Mouse (Mus musculus) right cerebral cortex, adult 2 months (tissue): ENCODE results near the gene Scand1.
A peak's percentile ranks its signal among the peaks of the same experiment; 100 is the strongest.

Source experiments
- DNase-seq, 2 experiments: peaks; one replicate each; pipeline ENCODE4 v3.0.0; 2021 to 2022; ENCODE audit warnings: low spot score in 2 of 2

Scand1 gene

GRCm38 (mm10) chr2:156312297-156312897 lies at the start of gene Scand1, which contains the start of gene Cnbd2:
Scand1 (minus strand) TSS chr2:156312704.
Cnbd2 (plus strand) TSS chr2:156312299.
- peak; percentile 87 to 88 for DNase-seq

DNA sequence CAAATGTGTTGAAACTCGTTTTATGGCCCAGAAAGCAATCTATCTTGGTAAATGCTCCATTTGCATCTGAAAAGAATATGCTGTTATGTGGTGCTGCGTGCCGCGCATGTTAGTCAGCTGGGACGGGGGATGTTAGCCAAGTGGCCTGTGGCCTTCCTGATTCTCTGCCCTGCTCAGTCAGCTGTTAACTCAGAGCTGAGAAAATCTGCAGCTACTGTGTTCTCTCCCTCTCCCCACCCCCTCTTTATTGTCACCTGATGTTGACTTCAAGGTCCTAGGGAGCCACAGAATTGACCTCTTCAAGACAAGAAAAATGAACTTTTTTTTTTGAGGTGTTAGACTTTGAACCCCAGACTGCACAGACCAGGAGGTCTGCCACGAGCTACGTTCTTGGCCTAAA lies 43.5 kb upstream of the Scand1 start:
- DNase-seq = peak; percentile 22 to 51

GRCm38 (mm10) chr2:156353265-156353692 lies 40.8 kb upstream of the Scand1 start:
- DNase-seq = peak in 1 of 2 experiments; percentile 10

DNA sequence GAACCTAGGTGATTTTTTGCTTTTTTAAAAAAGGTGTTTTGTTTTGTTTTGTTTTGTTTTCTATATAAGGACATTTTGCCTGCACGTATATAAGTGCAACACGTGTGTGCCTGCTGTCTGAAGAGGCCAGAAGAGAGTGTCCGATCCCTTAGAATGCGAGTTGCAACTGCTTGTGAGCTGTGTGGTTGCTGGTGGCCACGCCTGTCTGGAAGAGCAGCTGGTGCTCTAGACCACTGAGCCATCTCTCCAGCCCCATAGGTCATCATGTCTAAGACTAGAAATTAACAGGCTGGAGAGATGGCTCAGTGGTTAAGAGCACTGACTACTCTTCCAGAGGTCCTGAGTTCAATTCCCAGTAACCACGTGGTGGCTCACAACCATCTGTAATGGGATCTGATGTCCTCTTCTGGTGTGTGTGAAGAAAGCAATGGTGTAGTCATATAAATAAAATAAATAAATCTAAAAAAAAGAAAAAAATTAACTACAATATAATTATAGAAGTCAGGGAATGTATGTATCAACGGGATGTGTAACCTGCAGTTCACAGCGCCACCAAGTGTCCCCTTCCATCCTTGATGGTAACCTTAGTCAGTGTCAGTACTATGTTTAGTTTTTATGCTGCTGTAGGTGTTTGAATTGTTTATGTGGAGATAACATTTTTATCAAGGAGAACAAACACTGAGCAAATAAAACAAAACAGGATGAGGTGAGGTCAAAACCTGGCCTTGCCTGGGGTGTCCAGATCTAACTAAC lies 40.1 kb upstream of the Scand1 start:
- DNase-seq = no peak

GRCm38 (mm10) chr2:156351243-156351642 lies 38.7 kb upstream of the Scand1 start:
- no peak for DNase-seq

DNA sequence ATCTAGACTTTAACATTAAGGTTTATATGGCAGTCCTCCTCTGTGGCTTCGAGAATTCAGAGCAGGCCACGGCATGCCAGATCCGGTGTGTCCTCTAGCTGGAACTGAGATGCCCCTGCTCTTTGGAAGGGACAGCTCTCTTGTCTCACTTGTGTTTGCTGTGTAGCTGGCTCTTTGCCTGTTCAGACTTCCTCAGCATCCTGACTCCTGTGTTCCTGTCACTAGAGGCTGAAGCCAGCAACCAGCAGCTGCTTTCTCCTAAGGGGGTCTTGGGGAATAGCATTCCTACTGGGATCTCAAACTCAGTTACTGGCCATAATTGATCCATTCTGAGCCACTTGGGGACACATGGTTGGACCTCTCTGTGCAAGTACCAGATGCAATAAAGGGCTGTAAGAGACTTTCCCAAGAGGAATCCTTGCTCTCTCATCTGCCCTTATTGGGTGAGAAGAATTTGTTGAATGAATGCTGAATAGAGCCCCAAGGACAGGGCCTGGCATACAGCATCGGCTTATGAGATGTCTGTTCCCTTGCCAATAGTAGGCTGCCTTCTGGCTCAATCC lies 36.9 kb upstream of the Scand1 start:
- DNase-seq = no peak

GRCm38 (mm10) chr2:156348812-156349211 lies 36.3 kb upstream of the Scand1 start:
- no peak for DNase-seq

DNA sequence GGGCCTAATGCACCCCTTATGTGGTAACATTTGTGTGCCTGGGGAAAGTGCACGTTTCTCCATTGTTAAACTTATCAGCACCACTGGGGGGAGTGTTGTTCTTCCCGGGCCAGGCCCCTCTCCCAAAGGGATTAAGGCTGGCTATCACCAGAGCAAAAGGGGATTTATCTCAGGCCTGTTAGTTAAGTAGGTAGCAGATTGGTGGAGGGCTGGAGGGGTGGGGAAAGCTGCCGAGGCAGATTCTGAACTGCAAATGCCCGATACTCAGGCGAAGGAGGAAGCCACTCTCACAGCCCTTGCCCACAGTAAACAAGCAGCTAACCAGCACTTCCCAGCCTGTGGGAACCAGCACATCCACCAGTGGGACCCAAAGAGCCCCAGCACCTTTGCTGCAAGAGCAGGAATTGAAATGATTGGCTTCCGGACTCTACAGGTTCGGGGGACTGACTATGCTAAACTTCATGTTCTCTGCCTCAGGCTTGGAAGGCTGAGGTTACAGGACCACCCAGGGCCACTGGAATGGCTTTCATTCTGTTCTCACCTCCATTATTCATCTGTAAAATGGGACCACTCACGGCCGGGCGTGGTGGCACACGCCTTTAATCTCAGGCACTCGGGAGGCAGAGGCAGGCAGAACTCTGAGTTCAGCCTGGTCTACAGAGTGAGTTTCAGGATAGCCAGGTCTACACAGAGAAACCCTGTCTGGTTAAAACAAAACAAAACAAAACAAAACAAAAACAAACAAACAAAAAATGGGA lies 32.5 kb upstream of the Scand1 start:
- DNase-seq = peak; percentile 31

- DNase-seq = no peak
Observed at GRCm38 (mm10) chr2:156340078-156340477, 27.6 kb upstream of the Scand1 start.

DNA sequence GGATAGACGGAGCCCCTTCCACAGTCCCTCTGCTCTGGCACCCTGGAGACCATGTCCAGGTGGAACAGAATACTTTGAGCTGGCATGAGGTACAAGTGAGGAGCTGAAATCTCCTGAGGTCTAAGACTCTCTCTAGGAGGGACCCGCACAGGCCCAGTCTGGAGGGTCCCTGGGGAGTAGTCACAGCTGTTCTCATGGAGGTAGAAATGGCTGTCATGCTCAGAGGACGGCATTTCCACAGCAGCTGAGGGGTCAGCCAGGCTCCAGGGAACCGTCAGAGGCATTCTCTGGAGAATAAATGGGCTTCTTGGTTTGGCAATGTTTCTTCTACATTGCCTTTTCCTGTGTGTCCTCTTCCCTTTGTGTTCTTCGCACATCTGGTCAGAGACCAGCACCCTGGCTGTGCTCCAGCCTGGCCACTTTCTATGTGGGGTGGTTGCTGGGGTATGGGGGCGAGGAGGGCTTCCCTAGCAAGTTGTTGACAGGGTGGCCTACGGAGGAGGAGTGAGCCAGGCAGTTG lies 19.0 kb upstream of the Scand1 start:
- DNase-seq = no peak

- DNase-seq = no peak
Observed at GRCm38 (mm10) chr2:156330681-156331080, 18.2 kb upstream of the Scand1 start.

- no peak for DNase-seq
Observed at GRCm38 (mm10) chr2:156324681-156325080, 12.2 kb upstream of the Scand1 start.

- DNase-seq = peak; percentile 42 to 63
Observed at GRCm38 (mm10) chr2:156324116-156324588, 11.6 kb upstream of the Scand1 start.

DNA sequence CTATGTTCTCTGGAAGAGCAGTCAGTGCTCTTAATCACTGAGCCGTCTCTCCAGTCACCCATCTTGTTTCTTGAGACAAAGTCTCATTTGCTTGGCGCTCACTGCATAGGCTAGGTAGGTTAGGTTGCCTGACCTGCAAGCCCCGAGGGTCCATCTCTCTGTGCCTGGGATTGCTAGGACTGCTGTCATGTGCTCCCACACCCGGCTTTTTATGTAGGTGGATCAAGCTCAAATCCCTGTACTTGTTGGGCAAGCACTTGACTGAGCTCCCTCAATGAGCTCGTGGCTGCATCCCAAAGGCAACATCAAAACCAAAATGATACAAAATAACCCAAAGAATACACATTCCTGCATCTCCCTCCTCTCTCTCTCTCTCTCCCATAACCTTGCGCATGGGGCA lies 9.0 kb upstream of the Scand1 start:
- no peak for DNase-seq

GRCm38 (mm10) chr2:156318491-156318890 lies 6.0 kb upstream of the Scand1 start:
- no peak for DNase-seq

DNA sequence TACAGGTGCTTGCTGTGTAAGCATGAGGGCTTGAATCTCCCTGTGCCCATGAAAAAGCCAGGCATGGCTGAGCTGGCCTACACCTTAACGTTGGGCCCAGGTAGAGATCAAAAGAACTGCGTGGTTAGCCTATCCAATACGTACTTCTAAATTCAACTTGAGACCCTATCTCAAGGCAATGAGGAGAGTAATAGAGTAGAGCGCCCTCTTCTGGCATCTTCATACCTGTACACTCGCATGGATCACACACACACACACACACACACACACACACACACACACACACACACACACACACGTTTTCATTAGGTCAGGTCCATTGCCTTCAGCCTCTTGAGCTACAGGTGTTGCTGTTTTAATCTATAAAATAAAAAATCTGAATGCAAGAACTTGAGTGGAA lies 2.3 kb upstream of the Scand1 start:
- no peak for DNase-seq

DNA sequence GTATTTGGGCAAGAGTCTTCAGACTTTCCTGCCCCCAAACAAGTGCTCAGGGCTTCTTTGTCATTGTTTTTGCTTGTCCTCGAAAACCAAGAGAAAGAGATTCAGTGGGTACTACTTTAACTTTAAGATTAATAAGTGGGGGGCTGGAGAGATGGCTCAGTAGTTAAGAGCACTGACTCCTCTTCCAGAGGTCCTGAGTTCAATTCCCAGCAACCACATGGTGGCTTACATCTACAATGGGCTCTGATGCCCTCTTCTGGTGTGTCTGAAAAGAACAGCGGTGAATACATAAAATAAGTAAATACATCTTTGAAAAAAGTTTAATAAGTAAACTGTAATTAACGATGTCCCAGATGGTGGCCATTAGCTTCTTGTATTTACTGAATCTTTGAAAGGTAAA lies 649 bp upstream of the Scand1 start:
- no peak for DNase-seq

- DNase-seq = peak; percentile 44 to 60
Observed at GRCm38 (mm10) chr2:156311841-156312291, 638 bp downstream of the Scand1 start.

DNA sequence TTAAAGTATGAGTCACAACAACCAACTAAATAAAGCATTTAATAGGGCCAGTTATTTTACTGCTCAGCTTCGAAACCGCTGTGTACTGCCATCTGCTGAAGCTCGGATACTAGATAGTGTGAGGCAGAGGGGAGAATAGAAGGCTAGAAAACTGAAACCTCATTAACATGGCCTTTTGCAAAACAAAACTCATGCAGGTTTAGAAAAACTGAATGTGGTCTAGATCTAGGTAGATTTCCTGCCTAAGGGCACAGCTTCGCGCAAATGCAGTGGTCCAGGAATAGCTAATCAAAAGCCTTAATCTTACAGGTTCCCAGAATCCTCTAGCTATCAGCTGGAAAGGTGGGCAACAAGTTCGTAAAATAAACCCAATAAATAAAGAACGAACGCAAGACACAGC lies 1.1 kb downstream of the Scand1 start:
- DNase-seq = no peak

DNA sequence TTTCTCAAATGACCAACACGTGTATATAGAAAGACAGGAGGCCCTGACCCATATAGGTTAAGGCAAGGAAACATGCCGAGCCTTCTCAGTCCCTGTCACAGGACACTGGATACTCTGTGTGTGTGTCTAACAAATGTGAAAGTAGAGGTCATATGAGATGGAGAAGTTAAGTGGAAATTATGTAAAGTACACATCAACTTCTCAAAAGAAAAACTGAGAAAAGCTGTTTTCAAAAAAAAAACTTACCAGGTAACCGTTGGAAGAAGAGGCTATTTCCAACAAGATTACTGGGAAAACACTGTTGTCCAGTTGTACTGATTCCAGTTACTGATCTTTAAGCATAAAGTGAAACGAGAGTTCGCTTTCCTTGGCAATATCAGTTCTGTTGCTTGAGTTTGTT lies 1.6 kb downstream of the Scand1 start:
- no peak for DNase-seq

DNA sequence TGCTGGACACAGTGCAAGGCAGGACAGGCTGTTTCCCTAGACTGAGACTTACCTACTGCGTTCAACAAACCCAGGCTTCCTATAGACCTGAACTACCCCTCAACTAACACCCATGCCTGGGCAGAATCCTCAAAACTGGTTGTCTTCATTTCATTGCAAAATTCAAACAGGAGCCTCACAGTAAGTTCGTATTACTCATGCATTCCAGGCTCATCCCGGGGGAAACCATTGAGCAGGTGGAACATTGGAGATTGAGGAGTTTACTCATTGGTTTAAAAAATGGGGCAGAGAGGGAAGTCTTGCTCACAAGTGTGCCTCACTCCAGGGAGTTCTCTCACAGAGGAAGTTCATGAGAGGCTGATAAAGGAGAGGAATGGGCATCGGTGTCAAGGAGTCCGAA lies 2.0 kb downstream of the Scand1 start:
- DNase-seq = no peak

GRCm38 (mm10) chr2:156309948-156310347 lies 2.6 kb downstream of the Scand1 start:
- DNase-seq = no peak
